Mouse (Mus musculus) CH12F3 (cell line): ENCODE data around the gene Stkld1.

Source experiments
- in situ Hi-C: fragments of 300-500 bp; cut with MboI; formaldehyde crosslinking; loops from 2 replicates; pipeline ENCODE4 v1.14.3; 2020; ENCODE audit warnings: low sequenced_read_pairs

Stkld1 gene

GRCm38 (mm10) chr2:26956811-26957487 lies 23.1 kb downstream of the Stkld1 start:
- in situ Hi-C loops, result no loop called here

- in situ Hi-C loops, result no loop called here
Measured at GRCm38 (mm10) chr2:26957488-26957859, 23.6 kb downstream of the Stkld1 start.

- in situ Hi-C loops, result no loop called here
Measured at GRCm38 (mm10) chr2:26960756-26961155, 26.9 kb downstream of the Stkld1 start.

GRCm38 (mm10) chr2:26963923-26964723 lies 30.3 kb downstream of the Stkld1 start, which contains the start of gene Rexo4:
Rexo4 (minus strand) TSS chr2:26964386.
- in situ Hi-C loops, result no loop called here

- in situ Hi-C loops, result no loop called here
Measured at GRCm38 (mm10) chr2:26964724-26965370, 31.0 kb downstream of the Stkld1 start.

GRCm38 (mm10) chr2:26967262-26967661 lies 33.4 kb downstream of the Stkld1 start:
- in situ Hi-C loops, result no loop called here

- in situ Hi-C loops, result no loop called here
Measured at GRCm38 (mm10) chr2:26973116-26973515, 39.3 kb downstream of the Stkld1 start, which contains the start of gene Adamts13. Adamts13 (plus strand) TSS chr2:26973416.

- in situ Hi-C loops, result no loop called here
Measured at GRCm38 (mm10) chr2:26973960-26974359, 40.1 kb downstream of the Stkld1 start.

- in situ Hi-C loops, result no loop called here
Measured at GRCm38 (mm10) chr2:26980361-26980760, 46.5 kb downstream of the Stkld1 start.

- in situ Hi-C loops, result no loop called here
Measured at GRCm38 (mm10) chr2:26984179-26984578, 50.3 kb downstream of the Stkld1 start.

GRCm38 (mm10) chr2:26984640-26985039 lies 50.8 kb downstream of the Stkld1 start:
- in situ Hi-C loops, result no loop called here

- in situ Hi-C loops, result no loop called here
Measured at GRCm38 (mm10) chr2:26993936-26994335, 60.1 kb downstream of the Stkld1 start.

- in situ Hi-C loops, result no loop called here
Measured at GRCm38 (mm10) chr2:26997498-26997897, 63.7 kb downstream of the Stkld1 start.

GRCm38 (mm10) chr2:26997993-26998392 lies 64.1 kb downstream of the Stkld1 start:
- in situ Hi-C loops, result no loop called here
